Mouse (Mus musculus): ENCODE results near the gene Gm13420.

GRCm38 (mm10) chr2:29784290-29784689 lies 32.8 kb upstream of the Gm13420 start:
- TF ChIP-seq POLR2A (IDR thresholded peaks at IDR 0.05; ENCODE audit: low read depth, low read length), result no peak
- no peak for TF ChIP-seq CTCF (conservative IDR thresholded peaks at IDR 0.05; ENCODE audit: insufficient read depth, insufficient read length, low read depth, low read length)
